Mouse (Mus musculus) thymus, postnatal 4 days (tissue): ENCODE data around the gene Ndrg3.
"Not testable (repeated sequence)": the region's sequence is repeated elsewhere in the genome, so short reads cannot be mapped to it uniquely, and the experiment has no call there.

Source experiments
- DNase-seq: peaks from one replicate; pipeline ENCODE4 v3.0.0; 2021

Ndrg3 gene

DNA sequence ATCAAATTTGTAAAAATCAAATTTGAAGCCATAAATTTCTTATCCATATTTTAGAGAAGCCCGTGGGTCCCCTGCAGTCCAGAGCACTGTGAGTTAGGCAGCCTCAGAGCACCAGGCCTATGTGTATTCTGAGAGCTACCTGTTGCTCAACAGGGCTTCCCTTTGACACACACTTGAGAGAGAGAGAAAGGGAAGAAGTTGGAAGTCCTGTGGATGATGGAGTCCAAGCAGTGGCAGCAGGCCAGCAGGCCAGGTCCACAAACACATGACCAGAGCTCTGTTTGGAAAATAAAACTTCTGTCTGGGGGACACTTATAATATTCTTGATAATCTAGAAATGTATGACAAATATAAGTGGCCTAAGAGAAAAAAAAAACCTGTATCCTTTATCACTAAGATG, 58.4 kb downstream of the Ndrg3 start:
- DNase-seq = no peak

DNA sequence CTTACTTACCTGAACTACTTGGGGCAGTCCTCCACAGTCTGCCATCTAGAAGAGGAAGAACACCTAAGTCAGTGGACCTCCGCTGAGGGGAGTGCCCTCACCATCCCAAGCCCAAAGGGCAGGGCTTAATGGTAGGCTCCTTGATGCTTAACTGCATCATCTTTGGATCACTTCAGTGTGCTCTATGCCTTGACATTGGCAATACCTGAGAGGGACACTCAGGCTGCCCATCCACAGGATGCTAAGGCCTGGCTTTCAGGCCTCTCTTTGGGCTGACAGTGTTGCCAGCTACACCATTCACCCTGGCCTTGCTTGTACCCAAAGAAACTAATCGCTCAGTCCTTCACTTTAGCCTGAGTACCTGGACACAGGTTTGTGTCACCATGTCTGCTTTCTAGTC, 60.4 kb downstream of the Ndrg3 start:
- DNase-seq = no peak

DNA sequence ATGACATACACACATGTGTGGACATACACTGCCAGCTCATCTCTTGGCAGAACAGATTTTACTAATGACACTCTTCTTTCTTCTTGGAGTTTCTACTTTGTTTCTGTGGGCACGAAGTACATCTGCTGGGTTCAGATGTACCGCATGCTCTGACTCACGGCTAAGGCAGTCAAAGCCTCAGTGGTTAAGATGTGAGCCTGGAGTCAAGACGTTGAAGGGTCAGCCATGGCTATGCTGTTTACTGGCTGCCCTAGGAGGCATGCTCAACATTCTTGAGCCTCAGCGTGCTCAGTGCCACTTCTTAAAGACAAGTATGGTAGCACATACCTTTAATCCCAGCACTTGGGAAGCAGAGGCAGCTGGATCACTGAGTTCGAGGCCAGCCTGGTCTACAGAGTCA, 61.3 kb downstream of the Ndrg3 start:
- no peak for DNase-seq

DNA sequence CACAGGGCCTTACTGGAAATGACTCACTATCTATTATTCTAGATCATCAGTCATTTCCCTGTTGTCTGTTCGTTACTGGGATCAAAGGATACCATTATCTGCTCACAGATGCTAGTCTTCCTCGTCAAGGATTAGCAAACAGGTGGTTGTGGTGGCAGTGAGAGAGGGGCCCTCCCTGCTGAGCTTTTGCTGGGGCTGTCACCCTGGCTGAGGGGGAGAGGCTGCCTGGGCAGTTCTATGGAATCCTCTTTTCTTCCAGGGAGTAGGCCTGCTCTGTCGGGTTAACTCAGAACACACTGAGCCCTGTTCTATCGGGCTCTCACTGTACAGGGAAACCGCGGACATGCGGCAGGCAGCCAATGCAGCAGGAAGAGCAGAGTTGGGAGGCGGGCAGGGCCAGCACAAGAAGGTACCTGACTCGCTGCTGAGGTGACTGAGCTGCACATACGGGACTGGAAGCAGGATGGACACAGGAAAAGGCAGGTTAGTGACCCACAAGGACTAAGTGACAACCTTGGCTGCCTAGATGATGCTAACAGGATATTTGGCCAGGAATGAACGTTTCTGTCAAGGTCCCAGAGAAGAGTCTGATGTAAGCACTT, 62.2 kb downstream of the Ndrg3 start:
- DNase-seq = no peak

DNA sequence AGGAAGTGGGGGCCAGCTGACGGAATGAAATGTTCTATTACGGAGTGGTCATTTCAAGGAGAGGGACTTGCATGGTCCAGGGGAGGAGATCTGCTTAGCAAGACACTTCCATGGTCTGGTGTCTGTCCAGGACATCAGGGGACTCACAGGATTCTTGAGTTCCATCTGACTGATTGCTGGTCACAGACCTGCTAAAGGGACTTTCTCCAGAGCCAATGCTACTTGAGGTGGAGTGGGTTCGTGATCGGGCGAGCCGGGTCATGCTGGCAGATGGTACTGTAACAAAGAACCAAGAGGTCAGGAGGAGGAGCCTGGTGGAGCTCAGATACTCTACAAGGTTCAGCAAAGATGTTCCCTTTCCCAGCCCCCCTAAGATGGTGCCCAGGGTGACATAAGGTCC, 63.2 kb downstream of the Ndrg3 start:
- no peak for DNase-seq

DNA sequence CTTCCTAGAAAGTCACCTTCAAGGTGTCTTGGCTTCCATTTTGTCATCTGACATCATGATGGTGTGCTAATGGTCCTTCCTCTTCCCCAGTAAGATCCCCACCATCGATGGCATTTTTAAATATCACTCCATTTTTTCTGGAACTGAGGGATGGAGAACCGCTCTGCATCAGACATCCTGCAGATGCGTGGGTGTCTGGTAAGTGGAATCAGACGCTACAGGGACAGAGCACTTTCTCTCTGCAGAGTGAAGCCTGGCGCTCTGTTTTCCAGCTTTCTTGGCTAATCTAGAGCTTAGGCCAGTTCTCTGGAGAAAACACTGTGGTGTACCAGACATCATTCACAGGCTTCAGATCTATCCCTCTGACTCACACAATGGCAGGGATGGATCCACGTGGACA, 64.2 kb downstream of the Ndrg3 start:
- DNase-seq = no peak

DNA sequence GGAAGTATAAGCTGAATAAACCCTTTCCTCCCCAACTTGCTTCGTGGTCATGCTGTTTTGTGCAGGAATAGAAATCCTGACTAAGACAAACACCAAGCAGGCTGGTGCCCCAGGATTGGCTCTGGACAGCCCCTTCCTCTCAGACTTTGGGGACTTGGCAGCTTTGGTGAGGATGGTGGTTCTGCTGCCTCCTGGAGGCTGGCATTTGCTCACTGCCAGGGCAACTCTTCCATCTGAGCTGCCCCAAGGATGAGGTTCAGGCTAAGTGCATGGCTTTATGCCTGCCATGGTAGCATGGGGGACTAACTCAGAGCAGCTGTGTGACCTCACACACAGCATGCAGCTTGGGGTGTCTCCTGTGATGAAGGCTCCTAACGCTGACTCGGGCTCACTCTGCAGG, 66.2 kb downstream of the Ndrg3 start:
- peak; percentile 45 for DNase-seq

DNA sequence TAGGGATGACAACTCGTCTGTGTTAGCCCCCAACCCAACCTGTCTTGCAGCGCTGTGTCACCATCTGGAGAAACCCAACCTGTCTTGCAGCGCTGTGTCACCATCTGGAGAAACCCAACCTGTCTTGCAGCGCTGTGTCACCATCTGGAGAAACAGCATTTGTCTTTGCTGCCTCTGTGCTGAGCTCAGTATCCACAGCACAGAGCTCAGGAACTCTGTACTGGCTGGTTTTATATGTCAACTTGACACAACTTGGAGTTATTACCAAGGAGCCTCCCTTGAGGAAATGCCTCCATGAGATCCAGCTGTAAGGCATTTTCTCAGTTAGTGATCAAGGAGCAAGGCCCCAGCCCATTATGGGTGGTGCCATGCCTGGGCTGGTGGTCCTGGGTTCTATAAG, 66.8 kb downstream of the Ndrg3 start:
- not testable (repeated sequence) for DNase-seq

DNA sequence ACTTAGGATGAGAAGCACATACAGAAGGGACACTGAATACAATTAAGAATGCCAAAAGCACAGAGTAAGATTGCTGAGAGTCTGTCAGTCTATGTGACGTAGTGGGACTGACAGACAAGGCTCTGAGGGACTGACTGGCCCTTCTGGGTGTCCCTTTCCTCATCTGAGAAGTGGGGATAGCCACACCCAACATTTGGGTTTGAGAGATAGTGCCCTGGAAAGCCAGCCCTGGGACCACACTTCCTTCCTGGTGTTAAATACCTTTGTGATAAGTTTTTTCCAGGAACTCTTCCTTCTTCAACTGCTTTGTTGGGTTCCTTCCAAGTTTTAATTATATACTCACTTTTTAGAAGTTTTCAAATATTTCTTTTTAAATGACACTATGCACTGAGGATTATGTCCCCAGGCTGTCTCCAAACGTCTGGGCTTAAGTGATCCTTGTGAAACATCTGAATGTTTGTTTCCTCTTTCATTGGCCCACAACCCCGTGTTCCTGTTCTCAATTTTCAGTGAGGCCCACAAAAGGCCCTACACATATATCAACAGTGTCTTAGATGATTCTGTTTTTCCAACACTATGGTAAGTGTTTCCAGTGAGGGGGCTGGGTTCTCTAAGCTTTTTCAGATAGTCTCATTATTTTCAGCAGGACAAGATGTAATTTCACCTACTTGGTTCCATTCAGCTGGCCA, 67.5 kb downstream of the Ndrg3 start:
- no peak for DNase-seq

DNA sequence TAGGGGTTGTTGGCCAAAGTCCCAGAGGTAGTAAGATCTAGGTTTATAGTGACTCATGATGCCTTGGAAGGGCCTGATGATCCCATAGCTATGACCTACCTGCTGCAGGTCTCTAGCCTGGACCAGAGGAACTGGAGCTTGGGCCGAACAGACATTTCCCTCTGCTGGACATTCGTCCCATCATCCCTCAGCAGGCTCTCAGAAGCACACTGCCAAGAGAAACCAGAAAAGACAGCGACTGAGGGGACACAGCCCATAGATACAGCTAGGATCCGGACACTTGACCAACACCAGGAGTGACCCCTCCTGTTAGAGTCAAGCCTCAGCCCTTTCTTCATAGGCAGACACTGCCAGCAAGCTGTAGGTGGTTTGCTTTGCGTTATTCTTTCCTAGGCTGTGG, 68.8 kb downstream of the Ndrg3 start:
- DNase-seq = no peak

DNA sequence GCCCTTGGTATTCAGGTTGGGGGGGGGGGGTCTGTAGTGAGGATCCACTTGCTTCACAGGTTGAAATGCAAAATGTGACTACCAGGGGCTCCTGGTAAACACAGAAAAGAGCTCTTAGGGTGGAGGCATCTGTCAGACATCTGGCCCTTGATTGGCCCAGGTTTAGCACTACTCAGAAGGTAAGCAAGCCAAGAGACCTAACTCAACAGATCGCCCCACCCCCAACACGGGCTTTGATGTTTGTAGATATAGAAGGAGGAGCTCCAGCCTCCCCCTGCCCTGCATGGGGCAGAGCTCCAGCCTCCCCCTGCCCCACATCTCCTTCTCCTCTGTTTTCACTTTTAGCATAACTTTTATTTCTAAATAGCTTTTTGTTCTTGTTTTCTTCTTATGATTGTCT, 72.1 kb downstream of the Ndrg3 start:
- DNase-seq = peak; percentile 63

DNA sequence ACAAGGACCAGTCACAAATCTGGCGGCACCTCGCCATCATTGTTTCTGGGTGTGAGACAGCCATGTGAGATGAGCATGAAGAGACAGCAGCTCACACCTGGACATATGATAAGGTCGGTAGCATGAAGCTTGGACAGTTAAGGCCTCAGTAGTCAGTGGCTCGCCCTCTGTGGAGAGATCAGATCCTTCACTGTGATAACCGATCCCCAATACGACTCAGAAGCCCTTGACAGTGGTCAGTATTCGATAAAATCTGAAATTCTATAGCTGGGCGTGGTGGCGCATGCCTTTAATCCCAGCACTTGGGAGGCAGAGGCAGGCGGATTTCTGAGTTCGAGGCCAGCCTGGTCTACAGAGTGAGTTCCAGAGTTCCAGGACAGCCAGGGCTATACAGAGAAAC, 72.7 kb downstream of the Ndrg3 start:
- not testable (repeated sequence) for DNase-seq

DNA sequence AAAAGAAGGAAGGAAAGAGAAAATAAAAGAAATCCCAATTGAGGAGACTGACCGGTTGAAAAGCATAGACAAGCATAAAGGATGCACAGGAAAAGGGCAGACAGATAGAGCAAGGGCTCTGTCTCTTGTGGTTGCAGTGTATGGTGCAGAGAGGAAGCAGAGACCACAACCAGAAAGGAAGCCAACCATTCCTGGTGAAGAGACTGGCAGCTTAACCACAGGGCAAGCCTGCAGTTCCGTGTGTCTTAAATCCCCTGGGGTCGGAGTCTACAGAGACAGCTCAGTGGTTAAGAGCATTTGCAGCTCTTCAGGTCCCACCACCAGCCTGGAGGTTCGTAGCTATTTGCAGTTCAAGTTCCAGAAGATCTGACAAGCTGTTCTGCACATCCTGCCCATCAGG, 73.3 kb downstream of the Ndrg3 start:
- peak; percentile 43 for DNase-seq

DNA sequence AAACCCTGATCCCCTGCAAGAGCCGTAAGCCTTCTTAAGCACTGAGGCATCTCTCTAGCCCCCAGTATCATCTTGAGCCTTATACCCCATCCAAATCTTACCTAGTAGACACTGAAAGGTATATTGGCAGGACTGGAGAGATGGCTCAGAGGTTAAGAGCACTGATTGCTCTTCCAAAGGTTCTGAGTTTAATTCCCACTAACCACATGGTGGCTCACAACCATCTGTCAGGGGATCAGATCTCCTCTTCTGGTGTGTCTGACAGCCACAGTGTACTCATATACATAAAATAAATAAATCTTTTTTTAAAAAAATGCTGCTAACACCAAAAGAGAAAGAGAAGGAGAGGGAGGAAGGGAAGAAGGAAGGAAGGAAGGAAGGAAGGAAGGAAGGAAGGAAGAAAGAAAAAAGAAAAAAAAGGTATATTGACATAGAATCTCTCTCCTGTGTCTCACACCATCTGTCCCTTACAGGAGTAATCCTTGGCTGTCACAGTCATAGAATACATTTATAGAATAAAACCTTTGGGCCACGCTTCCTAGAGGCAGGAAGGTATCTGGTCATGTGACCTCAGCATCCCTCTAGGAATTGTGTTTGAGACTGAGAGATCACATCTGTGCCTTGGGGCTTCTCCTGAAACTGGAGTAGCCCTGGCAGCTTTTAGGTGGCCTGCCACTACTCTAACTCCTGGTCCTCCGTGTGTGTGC, 75.3 kb downstream of the Ndrg3 start:
- no peak for DNase-seq

DNA sequence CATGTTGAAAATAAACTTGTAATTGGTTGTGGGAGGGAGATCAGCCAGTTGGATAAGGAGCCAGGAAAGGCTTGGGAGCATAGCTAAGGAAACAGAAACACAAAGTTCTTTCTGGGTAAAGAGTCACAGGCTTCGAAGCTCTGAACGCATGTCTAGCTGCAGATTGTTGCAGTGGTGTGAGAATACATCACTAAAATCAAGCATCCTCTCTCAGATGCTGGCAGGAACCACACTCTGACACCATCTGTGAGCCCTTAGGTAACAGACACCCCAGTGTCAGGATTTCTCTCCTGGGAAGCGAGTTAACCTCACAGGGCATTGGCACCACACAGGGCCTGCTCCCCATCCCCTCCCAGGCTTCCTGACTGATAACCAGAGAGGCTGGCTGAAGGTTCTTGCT, 76.3 kb downstream of the Ndrg3 start:
- no peak for DNase-seq

DNA sequence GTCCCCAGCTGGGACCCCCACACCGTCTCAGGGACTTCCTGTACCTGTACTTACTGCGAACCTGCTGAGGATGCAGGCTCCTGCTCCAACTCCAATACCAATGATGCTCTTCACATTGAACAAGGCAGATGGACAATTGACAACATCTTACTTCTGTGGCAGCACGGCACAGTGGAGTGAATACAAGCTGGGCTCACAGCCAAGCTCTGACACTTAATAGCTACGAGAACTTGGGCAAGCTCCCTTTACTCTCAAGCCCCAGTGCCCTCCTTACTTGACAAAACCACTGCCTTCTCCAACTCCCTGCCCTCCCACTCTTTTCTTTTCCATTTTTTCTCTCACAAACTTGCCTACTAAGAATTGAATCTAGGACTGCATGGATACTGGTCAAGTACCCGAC, 78.7 kb downstream of the Ndrg3 start:
- no peak for DNase-seq

DNA sequence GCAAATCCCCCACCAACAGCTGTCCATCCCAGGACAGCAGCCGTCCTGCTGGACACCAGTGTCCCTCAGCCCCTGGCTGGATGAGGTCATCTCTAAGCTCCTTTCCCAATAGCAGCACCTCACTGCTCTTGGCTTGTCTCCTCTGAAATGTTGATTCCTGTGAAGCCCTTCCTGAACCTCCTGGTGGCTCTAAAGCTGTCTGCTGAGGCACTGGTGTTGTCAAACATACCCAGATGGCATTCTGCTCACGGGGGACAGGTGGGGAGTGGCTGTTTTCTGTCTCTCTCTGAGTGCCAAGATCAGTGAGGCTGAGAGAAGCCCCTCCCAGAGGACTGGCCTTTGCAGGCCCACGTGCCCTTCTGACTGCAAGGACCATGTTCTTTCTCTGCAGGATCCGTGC, 85.9 kb downstream of the Ndrg3 start:
- DNase-seq = not testable (repeated sequence)

DNA sequence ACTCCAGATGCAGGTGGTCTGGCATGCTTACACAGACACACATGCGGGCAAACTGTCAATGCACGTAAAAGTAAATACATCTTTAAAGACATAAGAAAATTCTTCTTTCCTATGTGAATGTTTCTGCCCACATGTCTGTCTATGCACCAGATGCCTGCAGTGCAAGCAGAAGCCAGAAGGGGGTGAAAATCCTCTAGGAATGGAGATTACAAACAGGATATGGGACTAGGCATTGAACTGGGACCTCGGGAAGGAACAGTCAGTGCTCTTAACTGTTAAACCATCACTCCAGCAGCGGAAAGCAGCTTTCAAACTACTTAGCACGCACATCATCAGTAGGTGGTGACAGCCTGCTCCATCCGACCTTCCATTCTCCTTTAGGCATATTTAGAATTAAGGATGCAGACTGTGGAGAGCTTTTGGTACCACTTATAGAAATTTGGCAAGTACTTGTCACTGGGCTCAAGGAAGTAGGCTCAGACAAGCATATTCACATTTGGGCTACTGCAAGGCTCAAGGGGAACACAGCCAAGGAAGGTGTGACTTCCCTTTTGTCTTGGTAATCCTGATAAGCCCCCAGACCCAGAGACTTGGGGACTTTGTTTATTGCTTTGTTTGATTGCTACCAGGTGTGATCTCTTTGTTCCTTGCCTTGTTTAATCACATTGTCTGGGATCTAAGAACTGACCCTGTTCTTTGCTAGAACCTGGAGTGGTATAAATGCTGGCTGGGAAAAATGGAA, 86.7 kb downstream of the Ndrg3 start:
- no peak for DNase-seq

DNA sequence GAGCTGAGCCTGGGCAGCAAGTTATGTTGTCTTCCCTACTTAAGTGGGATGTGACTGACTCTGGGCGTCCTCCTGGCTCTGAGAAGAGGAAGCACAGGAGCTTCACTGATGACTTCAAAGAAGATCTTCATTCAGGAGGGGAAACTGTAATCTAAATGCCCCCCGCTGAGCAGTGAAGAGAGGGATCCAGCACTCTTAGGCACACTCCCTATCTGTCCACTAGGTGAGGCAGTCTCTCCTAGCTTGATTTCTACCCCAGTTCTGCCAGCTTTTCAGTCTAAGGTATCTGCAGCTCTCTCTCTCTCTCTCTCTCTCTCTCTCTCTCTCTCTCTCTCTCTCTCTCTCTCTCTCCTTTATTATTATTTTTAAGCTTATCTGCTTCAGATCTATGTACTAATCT, 88.5 kb downstream of the Ndrg3 start:
- no peak for DNase-seq

DNA sequence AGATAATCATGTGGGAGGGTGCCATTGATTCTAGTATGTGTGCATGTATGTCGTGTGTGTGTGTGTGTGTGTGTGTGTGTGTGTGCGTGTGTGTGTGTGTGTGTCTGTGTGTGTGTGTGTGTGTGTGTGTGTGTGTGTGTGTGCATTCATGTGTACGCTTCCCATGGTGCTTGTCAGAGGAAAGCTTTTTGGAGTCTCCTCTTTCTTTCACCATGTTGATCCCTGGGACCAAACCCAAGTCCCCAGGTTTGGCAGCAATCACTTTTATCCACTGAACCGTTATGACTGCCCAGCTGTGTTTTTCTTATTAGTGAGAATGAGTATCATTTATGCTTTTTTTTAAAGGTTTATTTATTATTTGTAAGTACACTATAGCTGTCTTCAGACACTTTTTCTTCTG, 89.4 kb downstream of the Ndrg3 start:
- not testable (repeated sequence) for DNase-seq

DNA sequence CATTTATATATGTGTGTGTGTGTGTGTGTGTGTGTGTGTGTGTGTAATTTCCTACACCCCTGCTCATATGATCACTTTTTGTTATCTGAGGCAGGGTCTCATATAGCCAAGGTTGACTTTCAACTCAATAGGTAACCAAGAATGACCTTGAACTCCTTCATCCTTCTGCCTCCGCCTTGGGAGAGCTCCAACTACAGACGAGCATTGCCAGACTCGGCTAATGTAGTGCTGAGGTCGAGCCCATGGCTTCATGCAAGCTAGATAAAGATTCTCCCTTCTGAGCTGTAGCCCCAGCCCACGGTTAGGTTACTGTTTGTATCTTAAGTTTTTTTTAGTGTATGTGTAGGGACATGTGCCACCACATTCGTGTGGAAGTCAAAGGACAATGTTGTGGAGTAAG, 90.0 kb downstream of the Ndrg3 start:
- no peak for DNase-seq

DNA sequence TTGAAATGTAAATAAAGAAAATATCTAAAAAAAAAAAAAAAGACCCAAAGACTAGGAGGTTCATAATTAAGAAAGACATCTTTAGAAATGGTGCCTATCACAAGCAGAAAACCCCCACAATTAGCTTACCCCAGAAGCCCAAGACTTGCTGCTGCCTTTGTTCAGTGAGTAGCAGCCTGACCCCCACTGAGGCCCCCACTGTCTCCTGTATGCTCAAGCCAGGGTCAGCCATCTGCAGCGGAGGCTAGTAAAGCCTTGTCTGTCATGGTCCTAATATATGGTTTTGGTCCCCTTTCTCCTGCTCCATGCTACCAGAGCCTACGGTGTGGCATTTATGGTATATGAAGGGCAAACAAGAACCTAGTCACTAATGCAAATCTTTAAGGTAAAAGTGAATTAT, 90.5 kb downstream of the Ndrg3 start:
- DNase-seq = no peak

DNA sequence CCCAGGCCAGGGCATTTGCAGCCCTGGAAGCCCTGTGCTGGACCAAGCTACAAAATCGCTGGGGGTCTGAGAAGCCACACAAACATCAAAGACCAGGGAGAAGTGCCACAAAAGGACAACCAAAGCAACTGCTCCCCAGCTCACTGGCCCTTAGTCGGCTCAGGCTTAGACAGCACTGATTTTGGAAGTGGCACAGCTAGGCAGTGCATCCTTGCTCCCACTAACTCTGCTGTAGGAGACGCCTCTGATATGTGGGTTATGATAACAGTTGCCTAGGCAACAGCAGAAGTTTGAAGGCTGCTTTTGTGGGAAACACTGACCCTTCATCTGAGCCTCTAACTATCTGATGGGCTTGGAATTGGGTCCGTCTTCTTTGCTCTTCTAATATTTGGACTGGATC, 92.7 kb downstream of the Ndrg3 start:
- no peak for DNase-seq

DNA sequence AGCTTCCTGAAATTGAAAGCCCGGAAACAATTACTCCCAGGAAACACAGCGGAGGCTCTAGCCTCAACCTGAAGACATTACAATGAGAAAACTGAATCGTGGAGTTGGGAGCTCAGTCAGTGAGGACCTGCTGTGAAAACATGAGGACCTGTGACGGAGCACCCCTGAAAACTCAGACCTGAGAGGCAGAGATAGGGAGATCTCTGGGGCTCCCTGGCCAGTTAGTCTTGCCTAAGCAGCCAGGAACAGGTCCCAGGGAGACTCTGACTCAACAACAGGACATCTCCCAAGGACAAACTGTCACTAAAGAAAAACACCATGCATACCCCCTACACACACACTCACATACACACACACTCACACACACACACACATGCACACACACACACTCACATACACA, 93.5 kb downstream of the Ndrg3 start:
- no peak for DNase-seq
